Mouse (Mus musculus): ENCODE measurements around the gene Arhgap35.

DNA sequence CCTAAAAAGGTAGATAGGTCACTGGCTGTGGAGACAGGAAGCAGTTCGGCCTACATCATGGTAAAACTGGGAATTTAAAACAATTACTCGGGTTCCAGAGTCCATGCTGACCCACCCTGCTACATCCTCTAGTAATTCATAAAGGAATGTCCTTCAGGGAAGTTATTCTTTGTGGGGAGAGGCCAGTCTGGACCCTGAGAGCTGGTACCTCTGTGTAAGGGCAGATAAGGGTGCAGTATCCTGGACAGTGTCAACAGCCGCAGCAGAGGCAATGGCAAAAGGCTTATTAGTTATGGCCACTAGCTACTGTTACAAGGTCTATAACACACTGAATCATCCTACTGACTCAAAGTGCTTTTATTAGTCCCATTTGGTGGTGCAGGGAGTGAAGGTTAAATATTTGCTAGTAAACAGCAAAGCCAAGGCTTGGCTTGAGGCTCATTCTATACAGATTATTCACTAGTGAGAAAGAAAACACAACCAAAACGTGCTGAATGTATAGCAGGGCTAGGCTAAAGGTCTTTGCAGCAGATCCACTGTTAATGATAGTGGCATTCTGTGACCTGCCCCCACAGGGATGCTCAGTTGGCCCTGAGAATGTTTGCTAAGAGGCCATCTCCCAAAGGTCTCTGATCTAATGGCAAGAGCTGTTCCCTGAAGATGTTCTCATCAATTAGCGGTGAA lies 77.4 kb downstream of the Arhgap35 start:
- TF ChIP-seq POLR2A (IDR thresholded peaks at IDR 0.05; ENCODE audit: borderline replicate concordance, extremely low read depth, insufficient read depth, insufficient read length, poor library complexity, severe bottlenecking), result no peak
- TF ChIP-seq CTCF (IDR thresholded peaks at IDR 0.05; ENCODE audit: borderline replicate concordance, extremely low read depth, insufficient read depth, insufficient read length), result no peak

Data from brain, embryonic 14.5 days (tissue).